ENCODE assay signal across 24 mouse cellular contexts in genomic region chr16:5480148-5480547, GRCm38 (mm10).
A peak's percentile ranks its signal among the peaks of the same experiment; 100 is the strongest.
DNase-seq lines count a peak whose midpoint lies in the region; ATAC-seq lines count a peak whose summit lies in the region.
"Had no signal": no experiment of that assay in that cellular context is flagged by ENCODE, and none has a peak within 500 bp of the region (broad histone marks: within the 10 kb centered on the region; RNA-seq: fewer than 3 reads in every experiment).

No protein-coding gene starts in this region.

- H3K4me3 ChIP-seq in forebrain, embryonic 13.5 days, result no peak overlapping the region
- H3K4me3 ChIP-seq: embryonic facial prominence, embryonic 10.5 days; heart, embryonic 13.5 days; hindbrain, embryonic 15.5 days; limb, embryonic 15.5 days; liver, embryonic 15.5 days; midbrain, embryonic 12.5 days; neural tube, embryonic 13.5 days had no signal

- H3K27me3 ChIP-seq in forebrain, embryonic 13.5 days, result peaks cover 4% of the 10 kb centered on the region; the same call in 1 of the 2 replicates
- H3K27me3 ChIP-seq: hindbrain, embryonic 15.5 days; liver, embryonic 15.5 days; neural tube, embryonic 13.5 days had no signal

- peak; percentile 22 for DNase-seq in layer of hippocampus, adult 11-12 months (ENCODE audit: low spot score)
- DNase-seq in layer of hippocampus, postnatal 14 days (ENCODE audit: low spot score in 2 of 2), result no peak
- DNase-seq in right cerebral cortex, adult 2 months (ENCODE audit: low spot score in 2 of 2), result peak; percentile 46 to 49
- DNase-seq in right cerebral cortex, postnatal 4 days, result no peak
- DNase-seq in left cerebral cortex, adult 9 months (ENCODE audit: low spot score in 2 of 2), result peak; percentile 28 to 44
- peak; percentile 58 for DNase-seq in telencephalon, adult 2 months (ENCODE audit: low read depth, low spot score)
- DNase-seq: adrenal gland, postnatal 14 days; cerebellum, adult 11-12 months; cerebellum, postnatal 36 days; heart, adult 11 months; thymus, postnatal 14 days had no signal

- H3K36me3 ChIP-seq in forebrain, embryonic 13.5 days (ENCODE audit: poor library complexity, severe bottlenecking), result no peaks in the 10 kb centered on the region
- H3K36me3 ChIP-seq: embryonic facial prominence, embryonic 10.5 days; G1E; heart, embryonic 13.5 days; hindbrain, embryonic 15.5 days; limb, embryonic 15.5 days; liver, embryonic 15.5 days; midbrain, embryonic 12.5 days; neural tube, embryonic 13.5 days had no signal

- WGBS in forebrain, embryonic 13.5 days, result 83% methylated on average over 1 of the region's 1 CpGs

- ATAC-seq in erythroblast, adult 5-6 weeks (replicated peaks; ENCODE audit: low FRiP score, poor library complexity, severe bottlenecking), result no peak
- no peak for ATAC-seq in forebrain, embryonic 13.5 days
- ATAC-seq: forebrain, embryonic 14.5 days; intestine, embryonic 16.5 days had no signal

- H3K9ac ChIP-seq in forebrain, embryonic 13.5 days, result no peak overlapping the region
- H3K9ac ChIP-seq: heart, embryonic 13.5 days; hindbrain, embryonic 15.5 days; limb, embryonic 15.5 days; liver, embryonic 15.5 days; midbrain, embryonic 12.5 days; neural tube, embryonic 13.5 days had no signal

- no peaks in the 10 kb centered on the region for H3K9me3 ChIP-seq in forebrain, embryonic 13.5 days (replicated peaks)
- H3K9me3 ChIP-seq: embryonic facial prominence, embryonic 10.5 days; heart, embryonic 13.5 days; hindbrain, embryonic 15.5 days; limb, embryonic 15.5 days; liver, embryonic 15.5 days; midbrain, embryonic 12.5 days; neural tube, embryonic 13.5 days had no signal

- no peak overlapping the region for H3K27ac ChIP-seq in forebrain, embryonic 13.5 days
- H3K27ac ChIP-seq: embryonic facial prominence, embryonic 10.5 days; heart, embryonic 13.5 days; hindbrain, embryonic 15.5 days; limb, embryonic 15.5 days; liver, embryonic 15.5 days; macrophage; midbrain, embryonic 12.5 days; neural tube, embryonic 13.5 days had no signal

- peaks cover 7% of the 10 kb centered on the region for H3K4me1 ChIP-seq in forebrain, embryonic 13.5 days
- H3K4me1 ChIP-seq: heart, embryonic 13.5 days; limb, embryonic 15.5 days; liver, embryonic 15.5 days had no signal

- H3K4me2 ChIP-seq in forebrain, embryonic 13.5 days, result no peak overlapping the region
- H3K4me2 ChIP-seq: heart, embryonic 13.5 days; hindbrain, embryonic 15.5 days; limb, embryonic 15.5 days; liver, embryonic 15.5 days; midbrain, embryonic 12.5 days; neural tube, embryonic 13.5 days had no signal

Comparison
In these comparisons a context has a peak if more than half of its experiments do, and no peak if none do; other contexts are left out.
1. DNase-seq: peak in layer of hippocampus, adult 11-12 months (single experiment), right cerebral cortex, adult 2 months (2 of 2), left cerebral cortex, adult 9 months (2 of 2) and telencephalon, adult 2 months (single experiment); none in layer of hippocampus, postnatal 14 days (0 of 2) and right cerebral cortex, postnatal 4 days (single experiment).